Mouse (Mus musculus) A20 (cell line): ENCODE measurements at regions not wholly inside any gene's neighbourhood (a gene's known extent, or its start where the extent isn't known, plus 50 kb on each side); places are given as distances from the start of the nearest gene placed in this dataset.

Experiments used
- DNase-seq: peaks from one replicate; pipeline ENCODE4 v3.0.0-alpha.2; 2011; ENCODE audit warnings: low read depth, low spot score

- peak; percentile 30 for DNase-seq
These were observed 60.9 kb downstream of the Psmg1 start for GRCm38 (mm10) chr16:95929700-95930435.

- no peak for DNase-seq
These were observed 62.2 kb downstream of the Psmg1 start for GRCm38 (mm10) chr16:95928290-95929260.

- DNase-seq: no peak
These were observed 64.2 kb downstream of the Psmg1 start for GRCm38 (mm10) chr16:95926558-95926957.

GRCm38 (mm10) chr16:95924716-95925115 is 66.0 kb downstream of the Psmg1 start:
- DNase-seq: no peak

GRCm38 (mm10) chr16:95923991-95924390 is 66.8 kb downstream of the Psmg1 start:
- DNase-seq: no peak

GRCm38 (mm10) chr16:95922369-95922934 is 68.3 kb downstream of the Psmg1 start:
- no peak for DNase-seq

GRCm38 (mm10) chr16:95921169-95921568 is 69.6 kb downstream of the Psmg1 start:
- peak; percentile 46 for DNase-seq

- DNase-seq: no peak
These were observed 71.9 kb downstream of the Psmg1 start for GRCm38 (mm10) chr16:95918651-95919425.

- DNase-seq: no peak
These were observed 72.9 kb downstream of the Psmg1 start for GRCm38 (mm10) chr16:95917635-95918407.

- no peak for DNase-seq
These were observed 76.9 kb downstream of the Psmg1 start for GRCm38 (mm10) chr16:95913879-95914278.

GRCm38 (mm10) chr16:95904531-95905165 is 86.1 kb downstream of the Psmg1 start:
- no peak for DNase-seq

- DNase-seq: no peak
These were observed 87.3 kb downstream of the Psmg1 start for GRCm38 (mm10) chr16:95903383-95903913.

- DNase-seq: peak; percentile 8
These were observed 88.6 kb downstream of the Psmg1 start for GRCm38 (mm10) chr16:95902177-95902576.

GRCm38 (mm10) chr16:95901388-95901787 is 89.4 kb downstream of the Psmg1 start:
- DNase-seq: no peak

GRCm38 (mm10) chr16:95900181-95900580 is 90.6 kb downstream of the Psmg1 start:
- DNase-seq: no peak

GRCm38 (mm10) chr16:95899672-95900071 is 91.1 kb downstream of the Psmg1 start:
- DNase-seq: peak; percentile 6

- no peak for DNase-seq
These were observed 92.9 kb downstream of the Psmg1 start for GRCm38 (mm10) chr16:95897843-95898242.

- DNase-seq: peak; percentile 63
These were observed 94.6 kb downstream of the Psmg1 start for GRCm38 (mm10) chr16:95896126-95896525.

- DNase-seq: peak; percentile 48
These were observed 97.0 kb downstream of the Psmg1 start for GRCm38 (mm10) chr16:95893534-95894290.
